ENCODE assay signal across 9 mouse cellular contexts in genomic region chr11:4302363-4302913, GRCm38 (mm10). TPM values are rescaled to one million over a fixed set of nuclear protein-coding genes. Genes with fewer than 3 reads are reported as not detected.
DNase-seq lines count a peak whose midpoint lies in the region; ATAC-seq and TF ChIP-seq lines count a peak whose summit lies in the region.
"Had no signal": no experiment of that assay in that cellular context is flagged by ENCODE, and none has a peak within 500 bp of the region (broad histone marks: within the 10 kb centered on the region; RNA-seq: fewer than 3 reads in every experiment).

No protein-coding gene starts in this region.

- no peak for TF ChIP-seq POLR2A in embryonic fibroblast, embryonic 13.5 days (IDR thresholded peaks at IDR 0.05; ENCODE audit: low read depth, low read length)

- no peak overlapping the region for H3K4me2 ChIP-seq in forebrain, embryonic 13.5 days
- no peak overlapping the region for H3K4me2 ChIP-seq in forebrain, embryonic 15.5 days (replicated peaks)
- H3K4me2 ChIP-seq: liver, embryonic 13.5 days had no signal

- H3K9me3 ChIP-seq in forebrain, embryonic 13.5 days (replicated peaks) = no peaks in the 10 kb centered on the region
- no peaks in the 10 kb centered on the region for H3K9me3 ChIP-seq in forebrain, embryonic 15.5 days
- H3K9me3 ChIP-seq in E14TG2a.4 (ENCODE audit: low read length) = no peaks in the 10 kb centered on the region
- H3K9me3 ChIP-seq: liver, embryonic 13.5 days had no signal

- 24% methylated on average over 5 of the region's 5 CpGs for WGBS in forebrain, embryonic 13.5 days
- WGBS in forebrain, embryonic 15.5 days = 20% methylated on average over 5 of the region's 5 CpGs

- TF ChIP-seq CTCF in E14TG2a.4 (conservative IDR thresholded peaks at IDR 0.05; ENCODE audit: low read length) = no peak
- TF ChIP-seq CTCF in embryonic fibroblast, embryonic 13.5 days (IDR thresholded peaks at IDR 0.05; ENCODE audit: borderline replicate concordance, insufficient read depth, low read length) = no peak

- ATAC-seq in forebrain, embryonic 13.5 days = no peak
- ATAC-seq in forebrain, embryonic 15.5 days (replicated peaks) = no peak
- no peak for ATAC-seq in granulocyte monocyte progenitor cell, adult 5-6 weeks (replicated peaks; ENCODE audit: poor library complexity, severe bottlenecking)

- H3K36me3 ChIP-seq in forebrain, embryonic 13.5 days (ENCODE audit: poor library complexity, severe bottlenecking) = no peaks in the 10 kb centered on the region
- H3K36me3 ChIP-seq in forebrain, embryonic 15.5 days = no peaks in the 10 kb centered on the region
- H3K36me3 ChIP-seq in E14TG2a.4 (ENCODE audit: insufficient read depth, low read length) = no peaks in the 10 kb centered on the region
- H3K36me3 ChIP-seq: liver, embryonic 13.5 days had no signal

- no peak overlapping the region for H3K27ac ChIP-seq in forebrain, embryonic 13.5 days
- no peak overlapping the region for H3K27ac ChIP-seq in forebrain, embryonic 15.5 days (replicated peaks)
- peak overlapping the region; percentile 92 for H3K27ac ChIP-seq in embryonic fibroblast, embryonic 13.5 days (ENCODE audit: insufficient read depth, low read length)
- H3K27ac ChIP-seq: liver, embryonic 13.5 days had no signal

- H3K27me3 ChIP-seq in forebrain, embryonic 13.5 days = peaks cover 9% of the 10 kb centered on the region; the same call in 1 of the 2 replicates
- no peaks in the 10 kb centered on the region for H3K27me3 ChIP-seq in forebrain, embryonic 15.5 days
- peaks cover 9% of the 10 kb centered on the region for H3K27me3 ChIP-seq in E14TG2a.4 (ENCODE audit: insufficient read depth, low read length)

- DNase-seq in heart, postnatal 25 days (ENCODE audit: low spot score) = peak; percentile 34
- no peak for DNase-seq in left cerebral cortex, postnatal 36 days (ENCODE audit: low spot score in 2 of 2)
- no peak for DNase-seq in right cerebral cortex, postnatal 14 days
- DNase-seq: liver, embryonic 13.5 days had no signal

- H3K4me1 ChIP-seq in forebrain, embryonic 13.5 days = no peaks in the 10 kb centered on the region
- H3K4me1 ChIP-seq in forebrain, embryonic 15.5 days = no peaks in the 10 kb centered on the region
- peaks cover 98% of the 10 kb centered on the region for H3K4me1 ChIP-seq in E14TG2a.4 (replicated peaks; ENCODE audit: low read depth, low read length)
- peaks cover 30% of the 10 kb centered on the region for H3K4me1 ChIP-seq in embryonic fibroblast, embryonic 13.5 days (ENCODE audit: control insufficient read depth, insufficient read depth, low read length)

- intact Hi-C loops in heart, postnatal 25 days (cut with DNase I) = no loop called here
- intact Hi-C loops in left cerebral cortex, postnatal 36 days (cut with DNase I) = no loop called here

- H3K9ac ChIP-seq in forebrain, embryonic 13.5 days = 0 out of 2 replicates have a peak overlapping the region, but pooled peaks have one; percentile 16
- H3K9ac ChIP-seq in forebrain, embryonic 15.5 days (replicated peaks) = no peak overlapping the region
- H3K9ac ChIP-seq: liver, embryonic 13.5 days had no signal

- H3K4me3 ChIP-seq in forebrain, embryonic 13.5 days = no peak overlapping the region
- no peak overlapping the region for H3K4me3 ChIP-seq in forebrain, embryonic 15.5 days
- H3K4me3 ChIP-seq in E14TG2a.4 (replicated peaks; ENCODE audit: low read length) = peak overlapping the region; percentile 43
- no peak overlapping the region for H3K4me3 ChIP-seq in embryonic fibroblast, embryonic 13.5 days (ENCODE audit: insufficient read depth, low read length)
- H3K4me3 ChIP-seq: liver, embryonic 13.5 days had no signal

RNA-seq across cellular contexts. Expression of gene Lif, which starts 45.1 kb away (rescaled TPM):
- 0.04 TPM in 1 of 2 replicates, not detected in the other for polyA plus RNA-seq in forebrain, embryonic 13.5 days (2015; fragmentation: Nextera tagmentation; extraction: Ambion mirVana)
- not detected in 2 replicates for polyA plus RNA-seq in forebrain, embryonic 15.5 days (2015; fragmentation: Nextera tagmentation; extraction: Ambion mirVana)
- 17.0 and 20.3 TPM in 2 replicates for polyA plus RNA-seq in embryonic fibroblast, embryonic 13.5 days (2011; ENCODE audit: insufficient read length, low read depth, missing spikeins)
- under 1 TPM; 0.17 to 0.55 TPM for total RNA-seq in heart, postnatal 25 days (2021)
- 0.38 and 0.56 TPM in 2 replicates for total RNA-seq in granulocyte monocyte progenitor cell, adult 5-6 weeks (2014; fragmentation: Nextera tagmentation)
- total RNA-seq in granulocyte monocyte progenitor cell, adult 5-6 weeks (2017) = 0.86 and 1.2 TPM in 2 replicates
- under 1 TPM; 0.48 to 0.79 TPM for total RNA-seq in left cerebral cortex, postnatal 36 days (2021)
- polyA plus RNA-seq: liver, embryonic 13.5 days had no signal
